Mouse (Mus musculus) heart, embryonic 13.5 days (tissue): ENCODE data around the gene Bri3bp. TPM values are rescaled to one million over a fixed set of nuclear protein-coding genes. Genes with fewer than 3 reads are reported as not detected.
"Not testable (repeated sequence)": the region's sequence is repeated elsewhere in the genome, so short reads cannot be mapped to it uniquely, and the experiment has no call there.

Experiments used
- ATAC-seq: fragments of 200-750 bp; cut with Nextera tagmentation; 2 replicates; pipeline ENCODE4 v1.8.0; 2017; ENCODE audit warnings: moderate TSS enrichment; ENCODE audit not compliant: insufficient number of reproducible peaks, low FRiP score, low TSS enrichment; ENCODE audit errors: extremely low read depth
- H3K27ac ChIP-seq: fragments of 300-500 bp; sonication (generic); replicated peaks from 2 replicates; pipeline ENCODE4 v1.5.1; 2015; ENCODE audit warnings: moderate library complexity, mild to moderate bottlenecking, inconsistent platforms
- H3K27me3 ChIP-seq: fragments of 300-500 bp; sonication (generic); replicated peaks from 2 replicates; pipeline ENCODE4 v1.6.1; 2015; ENCODE audit warnings: mild to moderate bottlenecking, inconsistent platforms
- H3K36me3 ChIP-seq: fragments of 300-500 bp; sonication (generic); 2 replicates; pipeline ENCODE4 v1.6.1; 2015; ENCODE audit warnings: mild to moderate bottlenecking, inconsistent platforms
- H3K4me1 ChIP-seq: fragments of 300-500 bp; sonication (generic); 2 replicates; pipeline ENCODE4 v1.6.1; 2015; ENCODE audit warnings: inconsistent platforms
- H3K4me2 ChIP-seq: fragments of 300-500 bp; sonication (generic); 2 replicates; pipeline ENCODE4 v1.6.1; 2015; ENCODE audit warnings: inconsistent platforms, mild to moderate bottlenecking, moderate library complexity
- H3K4me3 ChIP-seq: fragments of 300-500 bp; sonication (generic); 2 replicates; pipeline ENCODE4 v1.5.1; 2015; ENCODE audit warnings: moderate library complexity, mild to moderate bottlenecking, inconsistent platforms
- H3K9ac ChIP-seq: fragments of 300-500 bp; sonication (generic); 2 replicates; pipeline ENCODE4 v1.6.1; 2015; ENCODE audit warnings: inconsistent platforms, mild to moderate bottlenecking, moderate library complexity
- H3K9me3 ChIP-seq: fragments of 300-500 bp; sonication (generic); 2 replicates; pipeline ENCODE4 v1.6.1; 2016; ENCODE audit warnings: inconsistent platforms
- WGBS: fragments of 180-500 bp; shearing (Covaris S2); methylation state at CpG from one replicate; pipeline ENCODE4 v1.1.7; 2015; ENCODE audit warnings: mixed read lengths; 5-methylcytosine and 5-hydroxymethylcytosine counted together
- polyA plus RNA-seq: library from polyadenylated mRNA; unstranded; fragments of >200 nt; fragmentation: Nextera tagmentation; extraction: Ambion mirVana; gene quantifications from 2 replicates; pipeline ENCODE4 v1.2.1, GENCODE M21; 2015

The Bri3bp gene
- polyA plus RNA-seq = 35.8 and 42.0 TPM in 2 replicates

DNA sequence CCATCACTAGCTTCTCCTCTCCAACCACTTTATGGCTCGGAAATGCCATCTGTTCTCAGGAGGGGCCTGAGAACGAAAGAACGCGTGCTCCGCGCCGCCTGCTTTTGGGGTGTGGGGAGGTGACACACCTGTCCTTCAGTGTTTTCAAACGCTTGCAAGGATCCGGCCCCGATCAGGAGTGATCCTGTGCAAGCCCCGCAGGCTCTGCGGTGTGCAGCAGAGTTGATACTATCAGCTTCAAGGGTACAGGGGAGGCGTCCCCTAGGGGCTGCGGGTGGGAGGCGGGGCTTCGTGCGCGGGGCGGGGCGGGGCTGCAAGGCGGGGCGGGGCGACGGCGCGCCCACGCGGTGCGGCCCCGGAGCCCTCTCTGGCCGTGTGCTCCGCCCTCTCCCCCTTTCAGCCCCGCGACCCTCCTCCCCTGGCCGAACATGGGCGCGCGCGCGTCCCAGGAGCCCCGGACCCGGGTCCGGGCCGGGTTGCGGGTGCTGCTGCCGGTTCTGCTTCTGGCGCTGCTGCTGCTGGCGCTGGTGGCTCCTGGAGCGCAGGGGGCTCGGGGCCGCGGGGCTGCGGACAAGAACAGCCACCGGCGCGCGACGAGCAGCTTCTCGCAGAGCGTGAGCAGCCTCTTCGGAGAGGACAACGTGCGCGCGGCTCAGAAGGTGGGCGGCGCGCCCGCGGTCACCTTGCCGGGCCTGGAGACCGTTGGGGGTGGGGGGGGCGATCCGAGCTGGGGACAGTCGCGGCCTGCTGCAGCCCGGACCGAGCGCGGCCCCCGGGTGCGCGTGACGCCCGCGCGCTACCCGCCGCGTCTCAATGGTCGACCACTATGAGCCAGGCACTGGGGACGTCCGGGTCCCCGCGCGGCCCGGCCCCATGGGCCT is at the start of gene Bri3bp:
Gene Bri3bp, plus strand, starts transcription at position 335 of the 881 bp plus-strand sequence.
- Histone ChIP-seq H3K4me3 (peak within 1 kb of the TSS; percentile 93), H3K9me3 (no peaks in the 10 kb centered on the region), H3K4me1 (peaks cover 16% of the 10 kb centered on the region), H3K27me3 (no peaks in the 10 kb centered on the region), H3K36me3 (peaks cover 14% of the 10 kb centered on the region), H3K9ac (peak within 1 kb of the TSS; percentile 96), H3K27ac (peak within 1 kb of the TSS; percentile 88), H3K4me2 (peak within 1 kb of the TSS; percentile 80)
- WGBS = under 1% methylated on average over 96 of the region's 97 CpGs
- ATAC-seq = peak; percentile 91

DNA sequence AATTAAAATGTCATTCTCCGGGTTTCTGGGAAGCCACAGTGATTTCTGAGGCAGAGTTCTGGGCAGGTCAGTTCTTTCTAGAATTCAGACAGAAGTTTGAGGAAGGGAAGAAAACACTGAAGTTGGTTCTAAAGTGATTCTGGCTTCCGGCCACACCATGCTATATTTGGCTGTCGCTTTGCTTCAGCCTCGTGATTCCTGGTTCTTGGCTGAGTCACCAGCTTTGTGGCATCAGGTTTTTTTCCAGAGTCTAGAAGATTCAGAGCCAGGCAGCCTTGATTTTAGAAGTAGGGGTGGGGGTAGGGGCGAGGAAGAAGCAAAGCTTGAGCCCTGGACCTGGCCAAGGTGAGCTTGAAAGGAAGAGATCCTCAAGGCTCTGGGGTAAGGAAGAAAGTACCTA is 49.8 kb upstream of the Bri3bp start:
- H3K9me3 ChIP-seq = no peaks in the 10 kb centered on the region
- peak overlapping the region; percentile 52; the same call in 1 of the 2 replicates for H3K9ac ChIP-seq
- ATAC-seq = no peak
- no peaks in the 10 kb centered on the region for H3K27me3 ChIP-seq
- peaks cover 12% of the 10 kb centered on the region for H3K36me3 ChIP-seq
- 47% methylated on average over 5 of the region's 5 CpGs for WGBS
- H3K4me3 ChIP-seq = no peak overlapping the region
- H3K4me1 ChIP-seq = peaks cover 55% of the 10 kb centered on the region
- peak overlapping the region; percentile 100 for H3K27ac ChIP-seq
- H3K4me2 ChIP-seq = peak overlapping the region; percentile 72

DNA sequence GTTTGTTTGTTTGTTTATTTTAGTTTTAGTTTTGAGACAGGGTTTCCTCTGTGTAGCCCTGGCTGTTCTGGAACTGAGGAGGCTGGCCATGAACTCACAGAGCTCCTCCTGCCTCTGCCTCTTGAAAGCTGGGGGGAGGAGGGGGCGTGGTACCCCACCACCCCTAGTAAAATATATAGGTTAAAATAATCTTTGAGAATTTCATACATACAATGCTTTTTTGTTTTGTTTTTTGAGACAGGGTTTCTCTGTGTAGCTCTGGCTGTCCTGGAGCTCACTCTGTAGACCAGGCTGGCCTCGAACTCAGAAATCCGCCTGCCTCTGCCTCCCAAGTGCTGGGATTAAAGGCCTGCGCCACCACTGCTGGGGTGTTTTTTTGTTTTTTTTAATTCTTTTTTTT is 49.2 kb upstream of the Bri3bp start:
- 85% methylated on average over 4 of the region's 4 CpGs for WGBS
- peak overlapping the region; percentile 100 for H3K27ac ChIP-seq
- peak overlapping the region; percentile 80 for H3K9ac ChIP-seq
- peaks cover 10% of the 10 kb centered on the region for H3K36me3 ChIP-seq
- not testable (repeated sequence) for H3K9me3 ChIP-seq, H3K4me3 ChIP-seq, H3K27me3 ChIP-seq, ATAC-seq
- H3K4me1 ChIP-seq = peaks cover 55% of the 10 kb centered on the region
- peak overlapping the region; percentile 72 for H3K4me2 ChIP-seq

DNA sequence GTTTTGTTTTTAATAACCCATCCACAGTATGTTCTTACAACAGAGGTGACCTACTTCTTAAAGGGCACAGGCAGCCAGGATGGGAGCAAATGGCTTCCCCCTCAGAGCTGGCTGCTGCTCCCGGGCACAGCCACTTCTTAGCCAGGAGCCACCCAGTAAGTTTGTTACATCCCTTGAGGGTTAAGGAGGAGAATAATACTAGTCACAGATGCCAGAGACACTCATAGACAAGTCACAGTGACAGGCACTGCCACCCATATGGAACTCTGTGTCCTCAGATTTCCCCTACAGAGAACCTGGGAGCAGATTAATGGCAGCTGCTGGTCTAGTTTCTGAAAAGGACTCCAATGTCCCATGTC is 48.8 kb upstream of the Bri3bp start:
- H3K9ac ChIP-seq = peak overlapping the region; percentile 80
- no peak for ATAC-seq
- WGBS = 42% methylated on average over 1 of the region's 1 CpGs
- no peaks in the 10 kb centered on the region for H3K9me3 ChIP-seq
- no peaks in the 10 kb centered on the region for H3K27me3 ChIP-seq
- H3K4me2 ChIP-seq = peak overlapping the region; percentile 72
- peak overlapping the region; percentile 47 for H3K4me3 ChIP-seq
- H3K4me1 ChIP-seq = peaks cover 55% of the 10 kb centered on the region
- peaks cover 9% of the 10 kb centered on the region for H3K36me3 ChIP-seq
- H3K27ac ChIP-seq = peak overlapping the region; percentile 100

DNA sequence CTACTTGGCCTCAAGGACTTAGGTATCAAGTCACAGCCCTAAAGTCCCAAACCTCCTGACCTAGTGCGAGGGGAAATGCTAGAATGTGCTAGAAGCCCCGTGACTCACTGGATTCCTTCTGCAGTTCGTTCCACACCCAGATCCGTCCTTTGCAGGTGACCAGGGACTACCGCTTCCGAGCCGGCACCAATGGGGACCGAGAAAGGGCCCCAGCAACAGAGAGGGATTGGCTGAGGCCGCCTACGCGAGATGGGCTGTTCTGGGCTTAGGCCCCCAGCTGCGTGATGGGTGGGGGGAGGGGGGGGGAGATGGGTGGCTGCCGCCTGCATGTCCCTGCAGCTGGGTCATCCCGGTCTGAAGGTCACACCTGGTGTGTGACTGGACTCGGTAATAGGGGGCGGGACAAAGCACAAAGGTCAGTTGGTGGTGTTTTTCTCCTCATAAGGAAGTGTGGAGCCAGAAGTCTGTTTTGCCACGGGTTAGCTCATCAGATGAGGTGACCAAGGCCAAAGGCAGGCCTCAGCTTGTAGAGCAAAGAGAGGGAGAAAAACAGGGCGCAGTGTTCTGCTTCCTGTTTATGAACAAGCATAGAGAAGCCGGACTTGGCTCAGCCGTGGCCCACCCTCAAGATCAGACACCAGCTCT is 48.3 kb upstream of the Bri3bp start:
- Histone ChIP-seq H3K4me2 (peak overlapping the region; percentile 72), H3K27ac (peak overlapping the region; percentile 100), H3K36me3 (peaks cover 7% of the 10 kb centered on the region), H3K9ac (peak overlapping the region; percentile 82), H3K27me3 (no peaks in the 10 kb centered on the region), H3K4me3 (peak overlapping the region; percentile 47), H3K9me3 (no peaks in the 10 kb centered on the region), H3K4me1 (peaks cover 53% of the 10 kb centered on the region)
- 2% methylated on average over 19 of the region's 20 CpGs for WGBS
- ATAC-seq = peak; percentile 89

DNA sequence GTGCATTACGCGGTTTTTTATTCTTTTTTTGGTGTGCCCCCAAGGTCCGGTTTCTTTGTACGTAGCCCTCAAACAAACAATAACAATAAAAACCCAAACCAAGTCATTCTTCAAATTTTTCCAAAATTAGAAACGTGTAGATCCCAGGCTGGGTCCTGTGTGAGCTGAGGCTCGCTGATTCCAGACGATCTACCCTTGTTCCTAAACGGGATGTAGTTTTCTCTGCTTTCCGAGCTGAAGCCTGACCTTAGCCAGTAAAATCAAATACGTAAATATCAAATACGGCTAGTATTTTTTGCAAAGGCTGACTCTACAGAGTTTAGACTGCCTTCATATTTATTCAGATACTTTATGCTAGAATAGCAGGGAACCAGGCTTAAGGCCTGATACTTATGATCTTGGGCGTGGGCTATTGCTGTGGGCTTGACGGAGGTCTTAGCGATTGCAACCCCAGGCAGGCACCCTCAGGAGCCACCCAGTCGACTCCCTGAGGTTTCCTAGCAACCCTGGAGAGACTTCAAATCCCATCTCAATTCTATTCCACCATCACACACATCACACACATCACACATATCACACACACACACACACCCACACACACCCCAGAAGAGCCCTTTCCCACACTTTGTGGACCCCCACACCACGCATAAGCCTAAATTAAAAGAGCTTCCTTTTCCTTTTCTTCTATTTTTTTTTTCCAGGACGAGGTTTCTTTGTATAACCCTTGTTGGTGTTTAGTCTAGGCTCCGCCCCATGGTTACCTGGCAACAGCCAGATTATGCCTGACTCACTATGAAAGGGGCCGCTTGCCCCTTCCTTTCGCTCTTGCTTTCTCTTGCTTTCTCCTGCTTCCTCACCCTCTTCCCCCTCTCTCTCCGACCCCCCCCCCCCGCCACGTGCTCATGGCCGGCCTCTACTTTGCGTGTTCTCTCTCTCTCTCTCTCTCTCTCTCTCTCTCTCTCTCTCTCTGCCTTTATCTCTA is 47.5 kb upstream of the Bri3bp start:
- WGBS = 21% methylated on average over 23 of the region's 25 CpGs
- Histone ChIP-seq H3K27ac (peak overlapping the region; percentile 100), H3K4me1 (peaks cover 48% of the 10 kb centered on the region), H3K4me2 (peak overlapping the region; percentile 72), H3K4me3 (peak overlapping the region; percentile 47), H3K36me3 (no peaks in the 10 kb centered on the region), H3K27me3 (peaks cover 4% of the 10 kb centered on the region; the same call in 1 of the 2 replicates), H3K9me3 (no peaks in the 10 kb centered on the region), H3K9ac (peak overlapping the region; percentile 82)
- no peak for ATAC-seq

DNA sequence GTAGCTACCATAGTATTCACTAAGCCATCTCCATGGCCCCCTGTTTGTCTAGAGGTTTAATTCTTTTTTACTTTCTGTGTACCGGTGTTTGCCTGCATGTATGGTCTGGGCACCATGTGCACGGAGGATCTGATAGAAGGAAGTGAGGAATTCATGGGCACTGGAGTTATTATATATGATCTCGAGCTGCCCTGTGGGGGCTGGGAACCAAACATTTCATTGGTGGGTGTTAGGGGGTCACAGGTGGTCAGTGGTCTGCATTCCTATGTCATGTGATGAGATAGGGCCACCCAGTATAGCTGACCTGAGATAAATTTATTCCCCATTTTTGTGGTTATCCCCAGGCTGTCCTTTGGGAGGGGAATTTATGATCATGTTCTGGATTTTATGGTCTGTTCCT is 46.4 kb upstream of the Bri3bp start:
- H3K27me3 ChIP-seq = peaks cover 6% of the 10 kb centered on the region; the same call in 1 of the 2 replicates
- ATAC-seq = no peak
- peak overlapping the region; percentile 100 for H3K27ac ChIP-seq
- H3K9ac ChIP-seq = peak overlapping the region; percentile 82
- H3K36me3 ChIP-seq = no peaks in the 10 kb centered on the region
- WGBS = 67% methylated on average over 3 of the region's 3 CpGs
- H3K9me3 ChIP-seq = no peaks in the 10 kb centered on the region
- no peak overlapping the region for H3K4me3 ChIP-seq
- peak overlapping the region; percentile 72 for H3K4me2 ChIP-seq
- peaks cover 48% of the 10 kb centered on the region for H3K4me1 ChIP-seq

DNA sequence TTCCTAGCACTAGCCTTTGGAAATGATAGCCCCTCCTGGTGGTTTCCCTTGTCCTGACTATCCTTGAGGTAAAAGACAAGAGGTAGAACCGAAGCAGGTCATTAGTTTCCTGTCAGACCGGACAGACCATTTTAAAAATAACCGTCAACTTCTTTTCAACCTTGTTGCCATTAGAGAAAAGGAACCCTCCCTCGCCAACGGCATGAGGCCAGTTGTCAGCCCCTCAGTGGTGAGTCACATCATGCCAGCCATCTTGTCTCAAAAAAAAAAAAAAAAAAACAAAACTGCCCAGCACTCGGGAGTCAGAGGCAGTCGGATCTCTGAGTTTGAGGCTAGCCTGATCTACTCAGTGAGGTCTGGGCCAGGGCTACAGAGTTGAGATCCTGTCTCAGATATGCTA is 40.5 kb upstream of the Bri3bp start:
- no peak overlapping the region for H3K4me3 ChIP-seq
- no peaks in the 10 kb centered on the region for H3K9me3 ChIP-seq
- no peak for ATAC-seq
- WGBS = 43% methylated on average over 7 of the region's 7 CpGs
- H3K36me3 ChIP-seq = no peaks in the 10 kb centered on the region
- peaks cover 6% of the 10 kb centered on the region; the same call in 1 of the 2 replicates for H3K4me1 ChIP-seq
- no peak overlapping the region for H3K4me2 ChIP-seq
- H3K27ac ChIP-seq = no peak overlapping the region
- H3K9ac ChIP-seq = no peak overlapping the region
- peaks cover 11% of the 10 kb centered on the region; the same call in 1 of the 2 replicates for H3K27me3 ChIP-seq

DNA sequence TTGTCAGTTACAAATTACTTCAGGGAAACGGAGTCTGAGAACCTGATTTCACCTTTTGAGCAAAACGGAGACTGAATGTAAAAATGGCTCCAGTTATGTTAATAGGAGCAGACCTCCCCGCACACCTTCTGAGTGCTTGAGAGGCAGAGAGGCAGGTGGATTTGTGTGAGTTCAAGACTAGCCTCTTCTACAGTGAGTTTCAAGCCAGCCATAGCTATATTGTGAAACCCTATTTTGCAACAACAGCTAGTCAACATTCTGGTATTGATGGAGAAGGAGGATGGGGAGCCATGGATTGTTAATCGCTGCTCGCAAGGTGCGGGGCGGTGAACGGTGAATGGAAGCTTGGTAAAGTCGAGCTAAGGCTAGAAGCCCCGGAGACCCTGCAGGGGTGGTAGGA is 38.9 kb upstream of the Bri3bp start:
- Histone ChIP-seq H3K4me1 (peaks cover 17% of the 10 kb centered on the region), H3K4me3 (no peak overlapping the region), H3K9ac (no peak overlapping the region), H3K9me3 (no peaks in the 10 kb centered on the region), H3K27me3 (peaks cover 11% of the 10 kb centered on the region; the same call in 1 of the 2 replicates), H3K27ac (no peak overlapping the region), H3K36me3 (no peaks in the 10 kb centered on the region), H3K4me2 (no peak overlapping the region)
- WGBS = 55% methylated on average over 10 of the region's 10 CpGs
- no peak for ATAC-seq

DNA sequence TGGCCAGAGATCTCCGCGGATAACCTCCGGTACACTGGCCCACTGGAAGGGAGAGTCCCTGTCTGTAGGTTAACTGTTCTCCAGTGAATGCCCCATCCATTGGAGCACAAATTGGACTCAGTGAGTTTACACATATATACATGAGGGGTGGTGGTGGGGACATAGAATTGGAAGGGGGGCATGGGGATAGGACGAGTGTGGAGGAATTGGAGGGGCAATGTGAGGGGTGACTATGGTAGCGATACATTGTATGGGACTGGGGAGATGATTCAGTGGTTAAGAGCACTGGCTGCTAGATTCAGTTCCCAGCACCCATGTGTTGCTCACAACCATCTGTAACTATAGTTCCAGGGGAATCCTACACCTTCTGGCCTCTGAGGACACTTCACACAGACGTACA is 38.4 kb upstream of the Bri3bp start:
- H3K4me1 ChIP-seq = peaks cover 19% of the 10 kb centered on the region
- no peak overlapping the region for H3K4me2 ChIP-seq
- WGBS = 59% methylated on average over 6 of the region's 6 CpGs
- H3K36me3 ChIP-seq = no peaks in the 10 kb centered on the region
- no peak overlapping the region for H3K4me3 ChIP-seq
- H3K27me3 ChIP-seq = peaks cover 11% of the 10 kb centered on the region; the same call in 1 of the 2 replicates
- no peak for ATAC-seq
- no peak overlapping the region for H3K9ac ChIP-seq
- H3K9me3 ChIP-seq = no peaks in the 10 kb centered on the region
- H3K27ac ChIP-seq = no peak overlapping the region
